Mouse (Mus musculus) erythroblast, adult 5-6 weeks (primary cell): ENCODE data around the gene Gm20388. TPM values are rescaled to one million over a fixed set of nuclear protein-coding genes. Genes with fewer than 3 reads are reported as not detected.

ENCODE experiments used
- ATAC-seq: replicated peaks from 2 replicates; pipeline ENCODE4 v1.8.0; 2016; ENCODE audit warnings: moderate number of reproducible peaks, mild to moderate bottlenecking, moderate TSS enrichment, inconsistent platforms; ENCODE audit not compliant: poor library complexity, low FRiP score, severe bottlenecking
- total RNA-seq, 2 experiments: library from RNA; stranded (forward) in 1 of 2; stranded (reverse) in 1 of 2; fragments of 150-400 nt in 1 of 2; fragments of 200-764, 138-1000 nt in 1 of 2; gene quantifications; 2 replicates each; pipeline versions ENCODE4 v1.2.3 to v1.2.4; 2015 to 2017; ENCODE audit warnings: low replicate concordance in 2 of 2

The Gm20388 gene
- total RNA-seq, 2 experiments from 2014 or later = 2.9 to 7.8 TPM

DNA sequence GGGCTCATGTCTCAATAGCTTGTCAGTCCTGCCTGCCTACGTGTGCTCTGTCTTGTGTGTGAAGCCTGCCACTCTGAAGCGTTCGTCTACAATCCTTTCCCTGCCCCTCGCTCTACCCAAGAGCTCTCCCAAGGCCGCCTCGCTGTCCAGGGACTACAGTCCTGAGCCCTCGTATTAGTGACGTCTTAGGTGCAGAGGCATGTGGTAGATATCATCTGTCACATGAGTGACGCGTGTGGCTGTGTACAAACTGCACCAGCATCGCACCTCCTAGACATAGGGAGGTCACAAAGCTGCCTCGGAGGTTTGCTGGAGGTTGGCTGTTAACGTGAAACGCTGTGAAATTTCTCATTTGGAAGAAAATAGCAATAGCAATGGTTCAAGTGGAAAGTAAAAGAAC is 1806.9 kb downstream of the Gm20388 start:
- no peak for ATAC-seq

DNA sequence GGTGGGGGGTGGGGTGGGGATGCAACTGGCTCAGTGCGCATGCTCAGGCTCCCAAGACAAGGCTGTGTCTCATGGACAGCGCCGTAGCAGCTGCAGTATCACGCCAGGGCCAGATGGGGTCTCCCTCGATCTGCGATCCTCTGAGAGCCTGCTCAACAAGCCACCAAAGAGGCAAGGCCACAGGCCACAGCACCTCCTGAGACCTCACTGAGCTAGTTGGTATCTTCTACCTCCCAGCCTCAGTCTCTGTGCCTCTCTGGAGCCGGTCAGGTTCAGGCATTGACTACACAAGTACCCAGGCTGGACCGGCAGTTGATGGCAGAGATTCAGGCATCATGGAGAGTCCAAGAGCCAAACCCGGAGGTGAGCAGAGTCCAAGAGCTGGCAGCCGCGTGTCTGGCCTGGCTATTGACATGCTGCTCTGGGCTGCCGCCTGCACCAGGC is 1807.4 kb downstream of the Gm20388 start:
- no peak for ATAC-seq

GRCm38 (mm10) chr8:121718925-121719324 is 1808.3 kb downstream of the Gm20388 start:
- no peak for ATAC-seq

- no peak for ATAC-seq
These were observed 1810.4 kb downstream of the Gm20388 start for GRCm38 (mm10) chr8:121721072-121721471.

GRCm38 (mm10) chr8:121723846-121724245 is 1813.2 kb downstream of the Gm20388 start:
- ATAC-seq = no peak

GRCm38 (mm10) chr8:121727164-121727563 is 1816.5 kb downstream of the Gm20388 start:
- no peak for ATAC-seq

- no peak for ATAC-seq
These were observed 1818.7 kb downstream of the Gm20388 start, which contains the start of gene Jph3 for GRCm38 (mm10) chr8:121729323-121729722. TSS of gene Jph3 (plus strand) at chr8:121729623.

GRCm38 (mm10) chr8:121729754-121730153 is 1819.1 kb downstream of the Gm20388 start:
- no peak for ATAC-seq

DNA sequence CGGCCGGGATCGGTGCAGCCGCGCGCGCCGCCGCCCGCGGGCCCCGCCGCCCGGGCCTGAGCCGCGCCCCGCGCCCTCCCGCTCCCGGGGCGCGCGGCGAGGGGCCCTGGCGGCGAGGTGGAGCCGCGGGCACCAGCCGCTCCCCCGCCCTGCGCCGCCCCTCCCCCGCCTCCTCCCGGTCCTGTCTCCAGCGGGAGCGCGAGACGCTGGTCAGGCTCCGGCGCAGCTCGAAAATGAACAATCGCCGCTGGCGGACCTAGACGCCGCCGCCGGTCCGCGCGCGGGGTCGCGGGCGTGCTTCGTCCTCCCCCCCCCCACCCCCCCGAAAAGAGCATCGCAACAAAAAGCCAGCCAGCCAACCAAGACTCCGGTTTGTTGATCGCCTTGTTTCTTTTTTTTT is 1819.5 kb downstream of the Gm20388 start:
- ATAC-seq = no peak

- ATAC-seq = no peak
These were observed 1820.0 kb downstream of the Gm20388 start for GRCm38 (mm10) chr8:121730646-121731045.

GRCm38 (mm10) chr8:121731060-121731459 is 1820.4 kb downstream of the Gm20388 start:
- ATAC-seq = no peak; the same call in 1 of the 2 replicates

DNA sequence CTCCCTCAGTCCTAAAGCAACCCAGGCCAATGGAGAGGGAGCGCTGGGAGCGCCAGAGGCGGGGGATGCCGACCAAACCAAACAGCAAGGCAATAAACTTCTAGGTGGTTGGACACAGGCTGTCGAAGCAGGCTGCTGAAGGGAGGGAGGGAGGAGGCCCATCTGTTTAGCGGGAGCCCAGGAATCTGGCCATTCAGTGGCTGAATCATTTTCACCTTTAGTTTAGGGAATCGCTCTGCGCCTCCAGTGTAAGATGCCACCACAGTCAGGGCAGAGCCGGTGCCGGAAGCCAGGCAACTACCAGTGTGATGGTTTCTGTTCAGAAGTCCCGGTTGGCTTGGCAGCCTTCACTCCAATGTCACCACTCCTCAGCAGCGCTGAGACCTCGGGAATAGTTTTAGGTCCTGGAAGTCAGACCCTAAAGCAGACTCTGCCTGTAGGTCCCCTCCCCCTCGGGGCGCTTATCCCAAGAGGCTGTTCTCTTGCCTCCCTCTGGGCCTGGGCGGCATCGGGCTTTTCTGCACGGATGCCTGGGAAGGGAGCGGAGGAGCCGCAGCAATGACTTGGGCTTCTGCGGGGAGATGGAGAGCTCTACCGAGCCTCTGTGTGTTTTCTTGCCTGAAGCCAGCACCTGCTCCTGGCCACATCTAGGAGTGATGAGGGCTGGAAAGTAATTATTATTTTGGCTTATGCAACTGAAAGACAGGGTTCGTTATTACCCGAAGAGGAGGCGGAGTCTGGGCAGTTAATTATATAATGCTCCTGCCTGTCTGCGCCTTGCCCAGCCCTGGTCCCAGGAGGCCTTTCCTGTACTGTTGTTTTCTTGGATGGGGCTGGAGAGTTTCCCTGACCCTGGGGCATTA is 1821.1 kb downstream of the Gm20388 start:
- ATAC-seq = no peak

- ATAC-seq = no peak
These were observed 1821.7 kb downstream of the Gm20388 start for GRCm38 (mm10) chr8:121732334-121732665.

DNA sequence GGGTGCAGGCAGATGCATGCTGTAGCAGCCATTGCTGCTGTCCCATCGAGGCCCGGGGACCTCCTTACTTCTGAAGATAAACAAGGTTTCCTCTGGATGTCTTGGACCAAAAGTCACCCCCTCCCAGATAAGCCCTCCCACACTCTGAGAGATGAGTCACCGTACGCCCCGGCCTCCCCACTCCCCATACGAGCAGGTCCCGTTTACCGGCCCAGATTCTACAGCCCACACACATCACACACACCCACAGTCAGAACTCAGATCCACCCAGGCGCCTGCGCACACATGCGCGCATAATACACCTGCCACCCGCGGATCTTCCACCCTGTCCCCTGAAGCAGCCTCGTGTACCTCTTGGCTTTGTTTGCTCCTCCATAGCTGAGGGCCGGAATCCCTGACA is 1823.6 kb downstream of the Gm20388 start:
- ATAC-seq = no peak

- ATAC-seq = no peak
These were observed 1825.6 kb downstream of the Gm20388 start for GRCm38 (mm10) chr8:121736236-121736635.

- no peak for ATAC-seq
These were observed 1830.1 kb downstream of the Gm20388 start for GRCm38 (mm10) chr8:121740721-121741120.

DNA sequence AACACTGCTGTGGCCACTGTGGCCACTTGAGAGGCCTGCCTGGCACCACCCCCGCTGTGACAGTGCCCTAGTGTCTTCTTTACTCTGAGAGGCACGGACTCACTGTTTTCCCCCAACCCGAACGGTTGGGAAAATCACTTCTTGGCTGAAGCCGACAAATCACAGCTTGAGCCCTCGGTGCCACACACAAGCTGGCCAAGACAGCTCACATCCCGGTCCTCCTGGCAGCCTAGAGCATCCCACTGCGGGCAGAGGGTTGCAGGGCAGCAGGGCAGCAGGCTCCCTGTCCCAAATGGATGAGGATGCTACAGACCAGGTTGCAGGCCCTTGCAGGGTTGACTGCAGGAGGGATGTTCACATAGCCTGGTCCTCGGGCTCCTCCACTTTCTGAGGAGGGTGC is 1838.9 kb downstream of the Gm20388 start:
- no peak for ATAC-seq

DNA sequence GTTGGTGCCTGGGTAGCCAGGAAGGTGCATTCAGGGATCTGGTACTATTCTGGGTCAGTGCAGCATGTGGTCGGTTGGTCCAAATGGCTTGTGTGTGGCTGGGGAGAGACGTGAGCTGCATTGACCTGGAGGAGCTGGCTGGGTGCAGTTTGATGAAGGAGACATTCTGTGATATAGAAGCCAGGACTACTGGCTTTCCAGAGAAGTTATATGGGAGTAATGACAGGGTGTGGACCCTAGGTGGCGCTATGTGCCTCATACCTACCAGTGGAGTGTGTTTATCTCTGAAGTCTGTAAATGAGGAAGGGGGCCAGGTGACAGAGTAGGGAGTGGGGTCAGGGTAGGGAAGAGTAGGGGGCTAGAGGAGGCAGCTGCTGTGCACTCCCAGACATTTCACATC is 1839.9 kb downstream of the Gm20388 start:
- no peak for ATAC-seq

DNA sequence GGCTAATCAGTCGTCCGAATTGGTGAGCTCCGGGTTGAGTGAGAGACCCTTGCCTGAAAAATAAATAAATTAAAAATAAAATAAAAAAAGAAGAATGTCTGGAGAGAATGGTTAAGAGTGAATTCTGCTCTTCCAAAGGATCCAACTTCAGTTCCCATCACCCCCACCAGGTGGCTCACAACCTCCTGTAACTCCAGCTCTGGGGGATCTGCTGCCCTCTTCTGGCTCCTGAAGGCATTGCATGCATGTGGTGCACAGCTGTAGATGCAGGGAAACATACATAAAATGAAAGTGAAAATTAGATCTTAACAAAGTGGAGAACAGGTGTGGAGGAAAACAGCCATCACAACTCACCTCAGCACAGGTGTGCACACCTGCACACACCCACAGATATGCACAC is 1840.8 kb downstream of the Gm20388 start:
- ATAC-seq = peak; percentile 78

DNA sequence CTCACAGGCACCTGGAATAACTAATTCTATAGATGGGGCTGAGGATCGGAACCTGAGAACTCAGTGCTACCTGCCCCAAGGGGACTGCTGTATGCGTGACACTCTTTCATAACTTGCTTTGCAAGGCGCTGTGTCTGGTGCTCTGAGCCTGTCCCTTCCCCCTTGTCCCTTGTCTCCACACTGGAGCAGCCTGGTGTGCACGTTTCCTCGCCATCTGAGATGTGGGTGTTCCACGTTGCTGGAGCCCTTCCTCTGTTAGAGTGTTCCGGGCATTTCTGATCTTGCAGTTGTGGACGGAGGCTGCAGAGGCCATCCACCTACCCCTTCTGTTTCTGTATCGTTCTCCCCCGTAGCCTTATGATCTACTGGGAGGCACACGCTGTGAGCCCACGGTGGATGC is 1847.8 kb downstream of the Gm20388 start:
- ATAC-seq = no peak

- ATAC-seq = no peak
These were observed 1849.8 kb downstream of the Gm20388 start for GRCm38 (mm10) chr8:121760484-121760883.

DNA sequence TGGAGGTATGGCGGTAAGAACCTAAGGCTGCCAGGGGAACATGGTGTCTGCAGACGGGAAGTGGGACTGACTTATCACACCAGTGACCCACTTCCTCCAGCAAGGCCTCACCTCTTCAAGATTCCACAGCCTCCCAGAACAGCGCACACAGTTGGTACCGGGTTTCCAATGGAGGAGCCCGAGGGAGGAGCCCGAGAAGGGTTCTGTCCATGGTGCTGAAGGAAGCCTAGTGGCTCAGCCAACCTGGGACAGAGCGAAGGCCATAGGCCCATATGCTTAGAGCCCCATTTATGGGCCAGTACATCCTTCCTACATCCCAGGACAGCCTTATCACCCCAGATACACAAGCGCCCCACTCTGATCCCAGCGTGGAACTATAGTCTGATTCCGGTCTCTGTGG is 1850.8 kb downstream of the Gm20388 start:
- ATAC-seq = no peak
